Mouse (Mus musculus) erythroblast, embryonic 14.5 days (primary cell): ENCODE results near the gene Prkaa2.

ENCODE experiments used
- GATA1 ChIP-seq: IDR thresholded peaks from 2 replicates; pipeline ENCODE4 v1.6.1; 2012; ENCODE audit warnings: low read length, inconsistent platforms, mixed read lengths
- TAL1 ChIP-seq: IDR thresholded peaks from 3 replicates; pipeline ENCODE4 v1.6.1; 2012; ENCODE audit warnings: low read length, inconsistent platforms, mixed read lengths

GRCm38 (mm10) chr4:105158651-105159530, 49.2 kb upstream of the Prkaa2 start:
- TF ChIP-seq GATA1 (no peak), TAL1 (no peak)
